Mouse (Mus musculus) mouse embryonic stem cell (cell line): Measurements from ENCODE around the gene Gpr55.

Experiments
- in situ Hi-C, 2 experiments: fragments of 300-500 bp; cut with MboI; formaldehyde crosslinking; loops; 1 replicate in 1 of 2; 3 replicates in 1 of 2; pipeline ENCODE4 v1.14.3; 2019 to 2020; ENCODE audit warnings: low sequenced_read_pairs in 2 of 2, low pct_unique_long_range_greater_than_20kb in 1 of 2, mixed read lengths in 1 of 2; ENCODE audit not compliant: unreplicated experiment in 1 of 2

The Gpr55 gene

DNA sequence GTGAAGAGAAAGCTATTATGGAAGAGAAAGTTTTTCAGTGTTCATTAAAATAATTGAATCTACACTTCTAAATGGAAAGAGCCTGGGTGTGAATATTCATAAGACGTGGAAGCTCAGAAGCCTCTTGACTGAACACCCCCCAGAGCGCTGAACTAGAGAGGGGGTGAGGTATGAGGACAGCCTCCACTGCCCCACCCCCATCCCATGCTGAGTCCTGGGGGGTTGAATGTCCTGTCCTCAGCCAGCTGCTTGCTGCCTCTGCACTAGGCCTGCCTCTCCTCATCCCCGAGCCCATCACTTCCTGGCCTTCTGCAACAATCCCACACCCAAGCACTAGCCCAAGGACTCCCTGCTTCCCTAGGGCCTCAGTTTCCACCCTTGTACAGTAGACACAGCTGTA lies 5.0 kb upstream of the Gpr55 start:
- in situ Hi-C loops: loop anchor here in 1 of 2 experiments (5.0 kb wide), 1 partner anchor 926 kb away; no protein-coding TSS in a partner anchor

GRCm38 (mm10) chr1:85962081-85962480 lies 1.3 kb upstream of the Gpr55 start:
- in situ Hi-C loops: no loop called here

DNA sequence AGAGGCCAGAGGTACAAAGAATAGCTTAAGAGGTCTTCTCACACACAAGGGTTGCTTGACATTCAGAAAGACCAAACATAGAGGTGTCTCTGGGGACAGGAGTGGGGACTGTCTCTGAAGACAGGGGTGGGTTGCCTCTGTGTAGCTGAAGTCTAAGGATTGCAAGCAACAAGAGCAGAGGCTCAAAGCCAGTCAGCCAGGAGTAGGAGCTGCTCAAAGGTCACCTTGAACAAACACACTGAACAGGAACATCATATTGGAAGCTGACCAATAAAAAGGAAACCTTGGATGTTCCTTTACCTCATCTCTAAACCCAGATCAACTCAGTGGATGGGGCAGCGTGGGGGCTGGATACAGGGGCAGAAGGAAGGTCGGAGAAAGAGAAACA lies 924 bp downstream of the Gpr55 start:
- in situ Hi-C loops: no loop called here

GRCm38 (mm10) chr1:85959129-85959888 lies 1.5 kb downstream of the Gpr55 start:
- in situ Hi-C loops: no loop called here

DNA sequence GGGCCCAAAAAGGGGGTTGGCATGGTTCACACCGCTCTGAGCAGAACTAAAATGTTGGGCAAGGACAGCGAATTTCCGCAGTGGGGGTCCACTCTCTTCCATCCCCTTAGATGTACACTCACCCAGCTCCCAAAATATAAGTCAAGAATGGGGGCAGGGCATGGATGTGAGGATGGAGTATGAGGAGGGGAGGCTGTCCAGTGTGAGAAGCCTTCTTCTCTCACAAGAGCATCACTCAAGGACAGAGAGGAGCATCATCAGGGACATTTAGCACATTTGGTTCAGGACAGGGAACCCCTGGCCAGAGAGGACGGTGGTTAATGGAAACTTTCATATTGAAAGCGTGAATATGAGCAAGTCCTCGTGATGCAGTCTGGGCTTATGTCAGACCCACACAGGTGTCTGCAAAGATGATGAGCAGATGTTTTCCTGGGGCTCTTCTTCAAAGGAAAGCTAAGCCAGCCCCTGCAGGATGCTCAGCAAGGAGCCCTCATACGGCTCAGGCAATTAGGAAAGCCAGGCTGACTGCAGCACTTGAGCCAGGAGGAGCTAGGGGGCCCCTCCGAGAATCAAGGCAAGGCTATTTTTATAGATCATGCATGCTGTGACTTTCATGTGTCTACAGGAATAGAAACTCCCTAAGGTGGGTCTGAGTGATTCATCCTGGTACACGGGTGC lies 2.7 kb downstream of the Gpr55 start:
- in situ Hi-C loops: no loop called here

DNA sequence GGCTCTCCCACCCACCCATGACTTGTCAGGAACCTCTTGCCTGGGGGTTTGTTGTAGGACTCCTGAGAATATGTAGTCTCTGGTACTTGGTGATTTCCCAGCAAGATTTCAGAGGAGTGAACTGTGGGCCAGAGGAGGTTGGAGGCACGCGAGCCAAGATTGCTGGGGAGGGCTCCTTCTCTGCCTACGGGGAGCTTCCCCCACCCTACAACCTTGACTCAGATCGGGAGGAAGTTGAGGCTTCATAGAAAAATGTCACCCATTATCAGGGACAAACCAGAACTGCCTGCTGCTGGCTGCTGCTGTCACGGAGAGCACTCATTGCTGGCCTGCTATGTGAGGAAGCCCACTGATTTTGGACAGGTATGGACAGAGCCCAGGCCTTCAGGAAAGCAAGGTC lies 3.5 kb downstream of the Gpr55 start:
- in situ Hi-C loops: no loop called here

- in situ Hi-C loops: no loop called here
Measured at GRCm38 (mm10) chr1:85955150-85955549, 5.7 kb downstream of the Gpr55 start.

DNA sequence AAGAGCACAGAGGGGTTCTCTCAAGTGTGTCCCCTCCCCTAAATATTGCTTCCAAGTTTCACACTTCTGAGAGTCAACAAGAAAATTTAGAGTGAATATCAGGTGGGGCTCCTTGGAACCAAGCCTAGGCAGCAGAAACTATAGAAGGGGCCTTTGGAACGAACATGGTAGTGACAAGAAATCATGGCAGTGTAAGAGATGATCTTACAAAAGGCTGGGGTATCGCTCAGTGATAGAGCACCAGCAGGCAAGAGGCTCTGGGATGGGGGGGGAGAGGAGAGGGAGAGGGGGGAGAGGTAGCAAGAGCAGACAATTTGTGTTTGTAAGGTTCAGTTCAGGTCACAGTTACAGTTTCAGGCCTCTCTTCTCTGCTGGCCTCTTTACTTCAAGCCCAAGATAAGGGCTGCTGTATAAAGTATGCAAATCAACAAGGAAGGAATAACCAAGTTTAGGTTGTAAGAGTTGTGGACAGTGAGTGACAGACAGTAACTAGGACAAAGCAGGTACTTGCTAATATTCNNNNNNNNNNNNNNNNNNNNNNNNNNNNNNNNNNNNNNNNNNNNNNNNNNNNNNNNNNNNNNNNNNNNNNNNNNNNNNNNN lies 11.6 kb downstream of the Gpr55 start:
- in situ Hi-C loops: loop anchor here in 1 of 2 experiments (5.0 kb wide), 1 partner anchor 58 kb away; no protein-coding TSS in a partner anchor

GRCm38 (mm10) chr1:85942318-85942717 lies 18.5 kb downstream of the Gpr55 start:
- in situ Hi-C loops: no loop called here

DNA sequence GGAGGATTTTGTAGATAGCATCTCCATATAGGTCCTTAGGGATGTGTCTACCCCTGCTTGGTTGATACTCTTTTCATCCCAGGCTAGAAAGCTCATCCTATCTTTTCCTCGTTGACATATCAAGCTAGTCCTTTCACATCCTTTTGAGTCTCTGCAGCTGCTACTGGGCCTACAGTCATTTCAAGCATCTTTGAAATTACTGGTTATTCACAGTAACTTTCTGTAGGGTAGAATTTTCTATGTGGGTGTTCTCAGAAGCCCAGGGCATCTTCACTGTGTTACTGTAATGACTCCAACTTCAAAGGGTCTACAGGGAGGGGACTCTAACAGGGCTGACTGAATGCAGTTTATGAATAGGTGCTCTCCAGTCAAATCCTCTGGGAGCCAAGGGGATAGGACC lies 23.5 kb downstream of the Gpr55 start:
- in situ Hi-C loops: no loop called here

GRCm38 (mm10) chr1:85936265-85936664 lies 24.5 kb downstream of the Gpr55 start:
- in situ Hi-C loops: no loop called here

- in situ Hi-C loops: no loop called here
Measured at GRCm38 (mm10) chr1:85935148-85935852, 25.5 kb downstream of the Gpr55 start.

DNA sequence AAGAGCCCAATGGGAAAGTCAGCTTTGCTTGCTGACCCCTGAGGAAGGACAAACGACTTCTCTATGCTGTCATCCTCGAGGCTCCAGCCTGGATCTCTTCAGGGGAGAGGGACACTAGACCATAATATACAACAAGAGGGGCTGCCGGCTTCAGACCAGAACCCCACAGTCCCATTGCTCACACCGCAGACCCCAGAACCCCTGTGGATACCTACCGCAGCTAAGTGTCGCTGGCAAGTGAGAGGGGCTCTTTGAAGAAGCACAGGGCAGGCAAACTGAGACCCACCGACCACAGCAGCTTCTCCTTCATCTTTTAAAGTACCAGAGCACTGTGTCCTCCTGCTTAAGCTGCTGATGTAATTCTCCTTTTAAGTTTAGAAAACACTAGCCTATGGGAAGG lies 26.2 kb downstream of the Gpr55 start:
- in situ Hi-C loops: no loop called here

GRCm38 (mm10) chr1:85933631-85934465 lies 27.0 kb downstream of the Gpr55 start:
- in situ Hi-C loops: no loop called here

- in situ Hi-C loops: no loop called here
Measured at GRCm38 (mm10) chr1:85933226-85933625, 27.6 kb downstream of the Gpr55 start.

- in situ Hi-C loops: no loop called here
Measured at GRCm38 (mm10) chr1:85931170-85931569, 29.6 kb downstream of the Gpr55 start.

GRCm38 (mm10) chr1:85929406-85929805 lies 31.4 kb downstream of the Gpr55 start:
- in situ Hi-C loops: no loop called here

DNA sequence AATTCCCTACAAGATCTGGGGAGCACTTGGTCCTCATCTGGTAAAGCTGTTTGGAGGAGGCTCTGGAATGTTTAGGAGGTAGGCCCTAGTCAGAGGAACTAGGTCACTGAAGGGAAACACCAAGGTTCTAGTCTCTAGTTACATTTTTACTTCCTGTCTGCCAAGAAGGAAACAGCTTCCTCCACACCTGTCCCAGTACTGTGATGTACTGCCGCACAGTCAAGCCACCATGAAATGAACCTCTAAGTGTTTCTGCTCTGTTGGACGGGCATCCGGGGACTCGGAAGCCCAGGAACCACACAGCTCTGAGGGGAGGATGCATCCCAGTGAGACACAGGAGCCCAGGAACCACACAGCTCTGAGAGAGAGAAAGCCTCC lies 32.1 kb downstream of the Gpr55 start:
- in situ Hi-C loops: no loop called here
